Mouse (Mus musculus): ENCODE measurements around the gene Tnfsf15.

- TF ChIP-seq KAT2A (IDR thresholded peaks at IDR 0.05; ENCODE audit: insufficient replicate concordance, low read length) (no peak), MAZ (IDR thresholded peaks at IDR 0.05; ENCODE audit: low read depth, low read length) (no peak), BHLHE40 (IDR thresholded peaks at IDR 0.05; ENCODE audit: low read depth, low read length) (peak; percentile 74), POLR2A (IDR thresholded peaks at IDR 0.05; ENCODE audit: low read depth, low read length) (no peak), CTCF (conservative IDR thresholded peaks at IDR 0.05 in 1 of 2, IDR thresholded peaks at IDR 0.05 in 1 of 2; ENCODE audit: low read depth in 2 of 2, low read length in 2 of 2) (no peak)
These were observed 2.8 kb downstream of the Tnfsf15 start for GRCm38 (mm10) chr4:63742101-63742500.

Measured in CH12.LX (cell line).